Mouse (Mus musculus) liver, embryonic 12.5 days (tissue): ENCODE data around the gene Slc10a7. TPM values are rescaled to one million over a fixed set of nuclear protein-coding genes. Genes with fewer than 3 reads are reported as not detected.
"Not testable (repeated sequence)": the region's sequence is repeated elsewhere in the genome, so short reads cannot be mapped to it uniquely, and the experiment has no call there.

Experiments used
- ATAC-seq: fragments of 200-750 bp; cut with Nextera tagmentation; 2 replicates; pipeline ENCODE4 v1.8.0; 2017; ENCODE audit warnings: moderate number of reproducible peaks, mild to moderate bottlenecking, moderate library complexity
- H3K27ac ChIP-seq: fragments of 300-500 bp; sonication (generic); 2 replicates; pipeline ENCODE4 v1.5.1; 2016; ENCODE audit warnings: mild to moderate bottlenecking
- H3K27me3 ChIP-seq: fragments of 300-500 bp; sonication (generic); replicated peaks from 2 replicates; pipeline ENCODE4 v1.6.1; 2016; ENCODE audit warnings: mild to moderate bottlenecking, moderate library complexity
- H3K36me3 ChIP-seq: fragments of 300-500 bp; sonication (generic); 2 replicates; pipeline ENCODE4 v1.6.1; 2016; ENCODE audit warnings: mild to moderate bottlenecking, moderate library complexity
- H3K4me1 ChIP-seq: fragments of 300-500 bp; sonication (generic); 2 replicates; pipeline ENCODE4 v1.6.1; 2016
- H3K4me2 ChIP-seq: fragments of 300-500 bp; sonication (generic); 2 replicates; pipeline ENCODE4 v1.6.1; 2016; ENCODE audit warnings: mild to moderate bottlenecking, moderate library complexity
- H3K4me3 ChIP-seq: fragments of 300-500 bp; sonication (generic); 2 replicates; pipeline ENCODE4 v1.5.1; 2016; ENCODE audit warnings: mild to moderate bottlenecking, moderate library complexity
- H3K9ac ChIP-seq: fragments of 300-500 bp; sonication (generic); 2 replicates; pipeline ENCODE4 v1.6.1; 2016; ENCODE audit warnings: mild to moderate bottlenecking, moderate library complexity
- H3K9me3 ChIP-seq: fragments of 300-500 bp; sonication (generic); replicated peaks from 2 replicates; pipeline ENCODE4 v1.6.1; 2016; ENCODE audit warnings: mild to moderate bottlenecking, moderate library complexity
- WGBS: fragments of 180-500 bp; shearing (Covaris S2); methylation state at CpG from one replicate; pipeline ENCODE4 v1.1.7; 2016; ENCODE audit not compliant: insufficient replicate concordance; 5-methylcytosine and 5-hydroxymethylcytosine counted together
- polyA plus RNA-seq: library from polyadenylated mRNA; unstranded; fragments of >200 nt; fragmentation: Nextera tagmentation; extraction: Ambion mirVana; gene quantifications from 2 replicates; pipeline ENCODE4 v1.2.1, GENCODE M21; 2016

The Slc10a7 gene
- polyA plus RNA-seq, 1 experiment from 2014 or later: 9.1 TPM

DNA sequence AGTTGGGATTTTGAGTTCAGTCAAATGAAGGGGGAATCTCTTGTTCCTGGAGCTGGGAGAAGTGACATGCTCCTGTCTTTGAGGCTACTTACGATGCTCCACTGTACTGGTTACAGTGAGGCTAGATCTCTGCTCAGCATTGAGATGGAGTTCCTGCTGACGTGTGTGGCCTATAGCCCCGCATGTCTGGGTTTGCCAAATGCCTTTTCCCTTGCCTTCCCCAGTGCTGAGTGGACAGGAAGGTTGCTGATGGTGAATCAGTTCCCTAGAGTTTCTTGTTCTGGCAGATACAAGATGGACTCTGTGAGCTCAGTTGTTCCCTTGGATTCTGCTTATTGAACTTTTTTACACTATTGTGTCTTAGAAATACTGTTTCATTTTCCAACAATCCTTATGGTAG is 1.8 kb downstream of the Slc10a7 start:
- Histone ChIP-seq H3K27ac (no peak overlapping the region), H3K9me3 (no peaks in the 10 kb centered on the region), H3K4me1 (peaks cover 23% of the 10 kb centered on the region), H3K27me3 (no peaks in the 10 kb centered on the region), H3K9ac (no peak overlapping the region), H3K4me3 (peak overlapping the region; percentile 7; the same call in 1 of the 2 replicates), H3K4me2 (peak overlapping the region; percentile 43), H3K36me3 (peaks cover 18% of the 10 kb centered on the region)
- ATAC-seq: no peak
- WGBS: 63% methylated on average over 3 of the region's 3 CpGs

DNA sequence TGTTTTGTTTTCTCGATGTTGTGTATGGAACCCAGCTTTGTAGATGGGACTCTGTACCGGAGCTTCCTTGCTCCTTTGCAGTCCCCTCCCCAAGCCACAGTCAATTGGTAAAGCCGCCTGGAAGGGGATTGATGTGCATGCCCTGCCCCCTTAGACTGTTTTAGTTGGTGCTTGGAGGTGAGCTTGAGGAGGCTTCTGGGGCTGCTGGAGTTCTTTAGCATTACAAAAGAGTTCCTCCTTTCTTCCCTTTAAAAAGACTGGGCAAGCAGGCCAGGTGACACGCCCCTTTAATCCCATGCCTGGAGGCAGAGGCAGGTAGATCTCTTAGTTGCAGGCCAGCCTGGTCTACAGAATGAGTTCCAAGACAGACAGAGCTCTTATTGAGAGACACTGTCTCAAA is 4.0 kb downstream of the Slc10a7 start:
- Histone ChIP-seq H3K4me1 (peaks cover 20% of the 10 kb centered on the region), H3K9ac (no peak overlapping the region), H3K4me2 (no peak overlapping the region), H3K27ac (no peak overlapping the region), H3K4me3 (no peak overlapping the region), H3K27me3 (no peaks in the 10 kb centered on the region), H3K36me3 (peaks cover 29% of the 10 kb centered on the region), H3K9me3 (no peaks in the 10 kb centered on the region)
- ATAC-seq: no peak
- WGBS: 86% methylated on average over 4 of the region's 4 CpGs

GRCm38 (mm10) chr8:78514706-78515105 is 5.6 kb downstream of the Slc10a7 start:
- H3K36me3 ChIP-seq: peaks cover 32% of the 10 kb centered on the region
- ATAC-seq: no peak
- no peak overlapping the region for H3K27ac ChIP-seq
- H3K4me3 ChIP-seq: no peak overlapping the region
- H3K4me2 ChIP-seq: no peak overlapping the region
- 73% methylated on average over 1 of the region's 1 CpGs for WGBS
- no peaks in the 10 kb centered on the region for H3K9me3 ChIP-seq
- peaks cover 23% of the 10 kb centered on the region for H3K4me1 ChIP-seq
- H3K27me3 ChIP-seq: no peaks in the 10 kb centered on the region
- H3K9ac ChIP-seq: no peak overlapping the region

- Histone ChIP-seq H3K4me1 (peaks cover 25% of the 10 kb centered on the region), H3K4me2 (no peak overlapping the region), H3K27me3 (no peaks in the 10 kb centered on the region), H3K9ac (no peak overlapping the region), H3K27ac (no peak overlapping the region), H3K36me3 (peaks cover 37% of the 10 kb centered on the region), H3K4me3 (no peak overlapping the region), H3K9me3 (no peaks in the 10 kb centered on the region)
- WGBS: 75% methylated on average over 3 of the region's 3 CpGs
- ATAC-seq: no peak
These were observed 6.0 kb downstream of the Slc10a7 start for GRCm38 (mm10) chr8:78515132-78515531.

DNA sequence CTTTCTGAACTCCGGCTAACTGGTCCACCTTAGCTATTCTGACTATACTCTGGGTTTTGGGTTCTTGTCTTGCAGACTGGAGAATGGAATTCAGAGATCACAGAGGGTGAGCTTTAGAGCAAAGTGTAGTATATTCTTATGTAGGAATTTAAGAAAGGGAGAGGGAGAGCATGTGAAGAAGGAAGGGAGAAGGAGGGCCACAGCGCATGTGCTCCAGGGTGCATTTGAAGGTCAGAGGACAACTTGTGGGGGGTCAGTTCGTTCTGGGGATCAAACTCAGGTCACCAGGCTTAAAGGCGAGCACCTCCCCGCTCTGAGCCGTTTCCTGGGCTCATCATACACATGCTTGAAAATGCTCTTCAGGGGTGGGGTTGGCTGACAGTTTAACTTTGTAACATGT is 24.8 kb downstream of the Slc10a7 start:
- H3K4me2 ChIP-seq: no peak overlapping the region
- no peak overlapping the region for H3K9ac ChIP-seq
- no peak overlapping the region for H3K4me3 ChIP-seq
- H3K4me1 ChIP-seq: peaks cover 3% of the 10 kb centered on the region; the same call in 1 of the 2 replicates
- H3K9me3 ChIP-seq: no peaks in the 10 kb centered on the region
- ATAC-seq: no peak
- 85% methylated on average over 6 of the region's 6 CpGs for WGBS
- peaks cover 61% of the 10 kb centered on the region for H3K36me3 ChIP-seq
- no peak overlapping the region for H3K27ac ChIP-seq
- no peaks in the 10 kb centered on the region for H3K27me3 ChIP-seq

DNA sequence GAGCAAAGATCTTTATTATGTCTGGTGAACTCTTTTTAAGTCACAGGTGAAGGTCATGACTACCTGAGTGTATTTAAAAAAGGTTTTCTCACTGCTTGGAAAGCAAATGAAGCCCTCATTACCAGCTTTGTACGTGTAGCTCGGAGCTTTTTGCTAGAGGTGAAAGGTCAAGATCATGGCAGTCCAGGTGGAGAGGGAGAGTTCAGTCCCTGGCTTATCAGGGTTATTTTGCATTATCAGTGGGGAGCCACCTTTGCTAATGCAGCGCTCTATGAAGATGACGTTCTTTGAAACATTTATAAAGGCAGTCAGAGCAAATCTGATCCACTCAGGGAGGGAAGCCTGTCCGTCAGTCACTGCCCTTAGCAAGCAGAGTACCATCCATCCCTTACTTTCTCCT is 27.6 kb downstream of the Slc10a7 start:
- no peaks in the 10 kb centered on the region for H3K9me3 ChIP-seq
- no peaks in the 10 kb centered on the region for H3K27me3 ChIP-seq
- H3K4me2 ChIP-seq: no peak overlapping the region
- no peak for ATAC-seq
- no peak overlapping the region for H3K9ac ChIP-seq
- peaks cover 53% of the 10 kb centered on the region for H3K36me3 ChIP-seq
- 61% methylated on average over 5 of the region's 5 CpGs for WGBS
- H3K4me3 ChIP-seq: no peak overlapping the region
- peaks cover 3% of the 10 kb centered on the region; the same call in 1 of the 2 replicates for H3K4me1 ChIP-seq
- no peak overlapping the region for H3K27ac ChIP-seq

DNA sequence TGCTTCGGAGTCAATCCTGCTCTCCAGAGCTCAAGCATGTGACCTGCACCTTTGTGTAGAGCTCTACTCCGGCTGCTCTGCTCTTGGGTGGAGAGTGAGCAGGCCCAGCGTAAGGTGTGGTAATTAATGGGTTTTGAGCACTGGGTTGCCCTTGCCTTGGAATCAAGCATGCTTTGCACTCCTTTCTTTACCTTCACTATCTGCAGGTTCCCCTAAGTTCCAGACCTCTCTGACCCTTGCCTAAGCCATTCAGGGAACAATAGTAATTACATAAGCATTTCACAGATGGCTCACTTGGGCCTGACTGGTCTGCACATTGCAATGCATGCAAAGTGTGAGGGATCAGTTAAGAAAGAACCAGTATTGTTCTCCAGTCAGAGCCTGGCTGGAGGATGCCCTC is 28.6 kb downstream of the Slc10a7 start:
- Histone ChIP-seq H3K4me1 (peaks cover 3% of the 10 kb centered on the region; the same call in 1 of the 2 replicates), H3K4me2 (no peak overlapping the region), H3K9ac (no peak overlapping the region), H3K4me3 (no peak overlapping the region), H3K27ac (no peak overlapping the region), H3K9me3 (no peaks in the 10 kb centered on the region), H3K36me3 (peaks cover 55% of the 10 kb centered on the region), H3K27me3 (no peaks in the 10 kb centered on the region)
- no peak for ATAC-seq
- 90% methylated on average over 3 of the region's 3 CpGs for WGBS

DNA sequence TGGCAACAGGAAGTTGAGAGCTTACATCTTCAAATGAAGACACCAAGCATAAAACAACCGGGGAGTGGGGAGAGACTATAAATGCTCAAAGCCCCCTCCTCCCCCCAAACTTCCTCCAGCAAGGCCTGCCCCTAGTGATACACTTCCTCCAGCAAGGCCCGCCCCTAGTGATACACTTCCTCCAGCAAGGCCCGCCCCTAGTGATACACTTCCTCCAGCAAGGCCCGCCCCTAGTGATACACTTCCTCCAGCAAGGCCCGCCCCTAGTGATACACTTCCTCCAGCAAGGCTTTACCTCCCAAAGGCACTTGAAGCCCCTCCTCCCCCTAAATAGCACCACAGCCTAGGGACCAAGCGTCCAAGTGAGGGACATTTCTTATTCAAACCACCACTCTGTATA is 33.5 kb downstream of the Slc10a7 start:
- H3K36me3 ChIP-seq: peaks cover 45% of the 10 kb centered on the region
- ATAC-seq, H3K27ac ChIP-seq, H3K4me3 ChIP-seq, H3K4me2 ChIP-seq, H3K9me3 ChIP-seq, H3K4me1 ChIP-seq, H3K9ac ChIP-seq, H3K27me3 ChIP-seq: not testable (repeated sequence)
- WGBS: 82% methylated on average over 6 of the region's 6 CpGs

DNA sequence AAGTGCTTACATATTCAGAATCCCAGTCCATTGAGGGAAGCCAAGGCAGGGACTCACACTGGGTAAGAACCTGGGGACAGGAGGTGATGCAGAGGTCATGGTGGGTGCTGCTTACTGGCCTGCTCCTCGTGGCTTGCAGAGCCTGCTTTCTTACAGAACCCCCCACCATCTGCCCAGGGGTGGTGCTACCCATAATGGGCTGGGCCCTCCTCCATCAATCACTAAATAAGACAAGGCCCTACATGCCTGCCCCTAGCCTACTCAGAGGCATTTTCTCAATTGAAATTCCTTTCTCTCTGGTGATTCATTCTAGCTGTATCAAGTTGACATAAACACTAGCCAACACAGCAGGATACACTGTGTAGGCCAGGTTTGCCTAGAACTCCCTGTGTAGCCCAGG is 34.5 kb downstream of the Slc10a7 start:
- Histone ChIP-seq H3K4me2 (no peak overlapping the region), H3K27ac (no peak overlapping the region), H3K9ac (no peak overlapping the region), H3K36me3 (peaks cover 38% of the 10 kb centered on the region), H3K4me3 (no peak overlapping the region), H3K9me3 (no peaks in the 10 kb centered on the region), H3K27me3 (no peaks in the 10 kb centered on the region), H3K4me1 (peaks cover 10% of the 10 kb centered on the region)
- ATAC-seq: no peak
- 52% methylated on average over 1 of the region's 1 CpGs for WGBS

DNA sequence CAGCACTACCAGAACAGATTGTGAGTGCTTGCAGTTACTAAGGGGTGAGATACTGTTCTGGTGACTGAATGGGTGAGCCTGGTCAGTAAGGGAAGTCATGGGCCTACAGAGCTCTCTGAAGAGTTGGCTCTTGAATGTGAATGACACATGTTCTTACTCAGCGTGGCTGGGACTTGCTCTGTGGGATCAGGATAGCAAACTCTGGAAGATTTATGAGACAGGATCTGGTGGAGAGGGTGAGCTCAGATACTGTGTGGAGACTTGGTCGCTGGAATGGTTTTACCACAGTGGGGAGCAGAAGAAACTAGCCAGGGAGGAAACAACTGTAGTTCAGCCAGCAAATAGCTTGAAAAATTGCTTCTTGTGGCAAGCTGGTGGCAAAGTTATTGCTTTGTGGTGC is 35.4 kb downstream of the Slc10a7 start:
- Histone ChIP-seq H3K27me3 (no peaks in the 10 kb centered on the region), H3K4me3 (no peak overlapping the region), H3K9ac (no peak overlapping the region), H3K27ac (no peak overlapping the region), H3K4me1 (peaks cover 10% of the 10 kb centered on the region), H3K36me3 (peaks cover 38% of the 10 kb centered on the region), H3K9me3 (no peaks in the 10 kb centered on the region), H3K4me2 (no peak overlapping the region)
- WGBS: 53% methylated on average over 2 of the region's 2 CpGs
- no peak for ATAC-seq

GRCm38 (mm10) chr8:78545153-78545817 is 36.1 kb downstream of the Slc10a7 start:
- not testable (repeated sequence) for H3K4me1 ChIP-seq, H3K27me3 ChIP-seq, H3K9ac ChIP-seq, H3K4me2 ChIP-seq, H3K27ac ChIP-seq, ATAC-seq, H3K4me3 ChIP-seq, H3K9me3 ChIP-seq
- 29% methylated on average over 8 of the region's 14 CpGs for WGBS
- peaks cover 31% of the 10 kb centered on the region for H3K36me3 ChIP-seq

DNA sequence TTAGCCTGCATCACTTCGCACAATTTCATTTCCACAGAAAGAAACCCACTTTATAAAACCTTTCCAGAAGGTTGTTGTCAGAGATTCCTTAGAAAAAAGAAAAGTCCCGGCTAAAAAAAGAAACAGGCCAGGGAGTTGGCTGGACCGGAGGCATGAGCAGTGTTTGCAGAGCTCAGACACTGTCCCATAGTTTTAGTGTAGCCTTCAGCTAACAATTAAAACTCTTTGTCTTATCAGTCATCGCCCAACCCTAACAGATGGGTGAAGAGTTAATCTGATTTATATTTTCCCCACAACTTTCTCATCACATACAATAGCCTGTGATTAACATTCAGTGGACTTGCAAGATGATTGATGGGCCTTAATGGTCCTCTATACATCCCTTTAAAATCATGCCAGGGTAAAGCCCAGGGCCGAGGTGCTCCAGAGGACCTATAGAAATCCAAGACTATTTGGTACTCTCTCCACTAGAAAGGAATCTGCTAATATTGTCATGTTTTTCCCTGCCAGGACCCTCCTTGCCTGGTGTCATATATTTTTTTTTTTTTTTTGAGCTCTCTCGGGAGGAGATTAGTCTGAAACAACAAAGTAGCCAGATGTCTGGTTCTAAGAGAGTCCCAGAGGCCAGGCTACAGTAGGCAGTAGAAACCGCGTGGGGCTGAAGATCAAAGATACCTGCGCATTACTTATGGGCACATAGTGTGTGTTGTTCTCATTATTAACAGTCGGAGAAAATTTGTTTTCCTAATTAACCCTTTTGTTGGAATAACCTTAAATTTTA is 41.0 kb downstream of the Slc10a7 start:
- Histone ChIP-seq H3K4me2 (no peak overlapping the region), H3K4me1 (peaks cover 5% of the 10 kb centered on the region), H3K9me3 (no peaks in the 10 kb centered on the region), H3K36me3 (peaks cover 7% of the 10 kb centered on the region; the same call in 1 of the 2 replicates), H3K9ac (no peak overlapping the region), H3K4me3 (no peak overlapping the region), H3K27ac (no peak overlapping the region), H3K27me3 (no peaks in the 10 kb centered on the region)
- no peak for ATAC-seq
- WGBS: 76% methylated on average over 10 of the region's 10 CpGs
